Mouse (Mus musculus) forebrain, embryonic 13.5 days (tissue): ENCODE data around the gene Hist2h4. TPM values are rescaled to one million over a fixed set of nuclear protein-coding genes. Genes with fewer than 3 reads are reported as not detected.
"Not testable (repeated sequence)": the region's sequence is repeated elsewhere in the genome, so short reads cannot be mapped to it uniquely, and the experiment has no call there.

ENCODE experiments used
- ATAC-seq: fragments of 200-750 bp; cut with Nextera tagmentation; 2 replicates; pipeline ENCODE4 v1.8.0; 2017
- H3K27ac ChIP-seq: fragments of 300-500 bp; sonication (generic); 2 replicates; pipeline ENCODE4 v1.5.1; 2015; ENCODE audit warnings: inconsistent platforms, mild to moderate bottlenecking, moderate library complexity
- H3K27me3 ChIP-seq: fragments of 300-500 bp; sonication (generic); 2 replicates; pipeline ENCODE4 v1.6.1; 2015; ENCODE audit warnings: mild to moderate bottlenecking, inconsistent platforms
- H3K36me3 ChIP-seq: fragments of 300-500 bp; sonication (generic); 2 replicates; pipeline ENCODE4 v1.6.1; 2015; ENCODE audit warnings: mild to moderate bottlenecking, inconsistent platforms; ENCODE audit not compliant: poor library complexity, severe bottlenecking
- H3K4me1 ChIP-seq: fragments of 300-500 bp; sonication (generic); 2 replicates; pipeline ENCODE4 v1.6.1; 2015; ENCODE audit warnings: inconsistent platforms
- H3K4me2 ChIP-seq: fragments of 300-500 bp; sonication (generic); 2 replicates; pipeline ENCODE4 v1.6.1; 2015; ENCODE audit warnings: inconsistent platforms, mild to moderate bottlenecking, moderate library complexity
- H3K4me3 ChIP-seq: fragments of 300-500 bp; sonication (generic); 2 replicates; pipeline ENCODE4 v1.5.1; 2015; ENCODE audit warnings: mild to moderate bottlenecking, inconsistent platforms
- H3K9ac ChIP-seq: fragments of 300-500 bp; sonication (generic); 2 replicates; pipeline ENCODE4 v1.6.1; 2015; ENCODE audit warnings: mild to moderate bottlenecking, inconsistent platforms
- H3K9me3 ChIP-seq: fragments of 300-500 bp; sonication (generic); replicated peaks from 2 replicates; pipeline ENCODE4 v1.6.1; 2016; ENCODE audit warnings: inconsistent platforms
- WGBS: fragments of 180-500 bp; shearing (Covaris S2); methylation state at CpG from one replicate; pipeline ENCODE4 v1.1.7; 2015; 5-methylcytosine and 5-hydroxymethylcytosine counted together
- polyA plus RNA-seq: library from polyadenylated mRNA; unstranded; fragments of >200 nt; fragmentation: Nextera tagmentation; extraction: Ambion mirVana; gene quantifications from 2 replicates; pipeline ENCODE4 v1.2.1, GENCODE M21; 2015

Hist2h4 gene
- polyA plus RNA-seq, 1 experiment from 2014 or later = 24.3 TPM

GRCm38 (mm10) chr3:96240799-96241197 is 22.3 kb downstream of the Hist2h4 start:
- 72% methylated on average over 9 of the region's 9 CpGs for WGBS
- ATAC-seq = no peak
- peak overlapping the region; percentile 49 for H3K4me2 ChIP-seq
- H3K9ac ChIP-seq = peak overlapping the region; percentile 65
- H3K36me3 ChIP-seq = no peaks in the 10 kb centered on the region
- H3K27me3 ChIP-seq = no peaks in the 10 kb centered on the region
- no peaks in the 10 kb centered on the region for H3K9me3 ChIP-seq
- peak overlapping the region; percentile 81 for H3K27ac ChIP-seq
- H3K4me3 ChIP-seq = peak overlapping the region; percentile 20; the same call in 1 of the 2 replicates
- peaks cover 41% of the 10 kb centered on the region for H3K4me1 ChIP-seq

DNA sequence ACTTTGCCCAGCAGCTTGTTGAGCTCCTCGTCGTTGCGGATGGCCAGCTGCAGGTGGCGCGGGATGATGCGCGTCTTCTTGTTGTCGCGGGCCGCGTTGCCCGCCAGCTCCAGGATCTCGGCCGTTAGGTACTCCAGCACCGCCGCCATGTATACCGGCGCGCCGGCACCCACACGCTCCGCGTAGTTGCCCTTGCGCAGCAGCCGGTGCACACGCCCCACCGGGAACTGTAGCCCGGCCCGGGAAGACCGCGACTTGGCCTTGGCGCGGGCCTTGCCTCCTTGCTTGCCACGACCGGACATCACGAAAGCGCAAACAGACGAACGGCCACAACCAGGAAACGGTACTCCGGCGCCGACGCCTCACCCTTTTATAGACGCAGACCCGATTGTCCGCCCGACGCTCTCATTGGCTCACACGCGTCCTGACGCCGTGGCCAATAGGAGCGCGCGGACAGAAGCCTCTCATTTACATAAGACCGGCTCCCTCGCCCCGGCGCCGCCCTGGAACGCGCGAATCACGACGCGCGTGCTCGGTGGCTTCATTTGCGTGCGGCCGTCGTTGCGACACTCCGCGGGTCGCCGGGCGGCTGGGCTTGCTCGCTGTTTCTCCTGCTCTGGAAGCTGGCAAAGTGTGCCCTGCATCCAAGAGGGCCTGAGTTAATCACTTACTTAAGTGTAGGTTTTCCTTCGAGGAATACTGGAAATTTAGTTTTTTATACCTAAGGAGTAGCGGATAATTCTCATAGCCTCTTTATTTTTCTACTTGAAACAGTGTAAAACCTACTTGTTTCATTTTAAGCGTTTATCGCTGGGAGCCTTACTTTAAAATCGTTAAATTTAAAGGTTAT is 22.9 kb downstream of the Hist2h4 start, which contains the start of gene Hist2h2aa2:
Gene Hist2h2aa2 (minus strand): TSS at position 328 of the 850 bp plus-strand sequence.
- 3% methylated on average over 36 of the region's 85 CpGs for whole genome bisulfite sequencing
- Histone ChIP-seq H3K27ac (peak within 1 kb of the TSS; percentile 81), H3K4me3 (peak within 1 kb of the TSS; percentile 36), H3K9ac (peak within 1 kb of the TSS; percentile 65), H3K4me2 (peak within 1 kb of the TSS; percentile 51), H3K4me1 (peaks cover 41% of the 10 kb centered on the region)
- not testable (repeated sequence) for H3K36me3 ChIP-seq, H3K9me3 ChIP-seq, H3K27me3 ChIP-seq
- ATAC-seq = peak; percentile 87

GRCm38 (mm10) chr3:96238954-96239793 is 23.9 kb downstream of the Hist2h4 start, which contains the start of gene Hist2h3c2:
Hist2h3c2 (minus strand) TSS chr3:96239127.
- H3K36me3 ChIP-seq, H3K27me3 ChIP-seq, H3K9me3 ChIP-seq: not testable (repeated sequence)
- peak within 1 kb of the TSS; percentile 81 for H3K27ac ChIP-seq
- H3K9ac ChIP-seq = peak within 1 kb of the TSS; percentile 78
- peaks cover 33% of the 10 kb centered on the region for H3K4me1 ChIP-seq
- peak; percentile 90 for ATAC-seq
- peak within 1 kb of the TSS; percentile 48 for H3K4me3 ChIP-seq
- H3K4me2 ChIP-seq = peak within 1 kb of the TSS; percentile 64
- WGBS = 0% methylated on average over 9 of the region's 68 CpGs

DNA sequence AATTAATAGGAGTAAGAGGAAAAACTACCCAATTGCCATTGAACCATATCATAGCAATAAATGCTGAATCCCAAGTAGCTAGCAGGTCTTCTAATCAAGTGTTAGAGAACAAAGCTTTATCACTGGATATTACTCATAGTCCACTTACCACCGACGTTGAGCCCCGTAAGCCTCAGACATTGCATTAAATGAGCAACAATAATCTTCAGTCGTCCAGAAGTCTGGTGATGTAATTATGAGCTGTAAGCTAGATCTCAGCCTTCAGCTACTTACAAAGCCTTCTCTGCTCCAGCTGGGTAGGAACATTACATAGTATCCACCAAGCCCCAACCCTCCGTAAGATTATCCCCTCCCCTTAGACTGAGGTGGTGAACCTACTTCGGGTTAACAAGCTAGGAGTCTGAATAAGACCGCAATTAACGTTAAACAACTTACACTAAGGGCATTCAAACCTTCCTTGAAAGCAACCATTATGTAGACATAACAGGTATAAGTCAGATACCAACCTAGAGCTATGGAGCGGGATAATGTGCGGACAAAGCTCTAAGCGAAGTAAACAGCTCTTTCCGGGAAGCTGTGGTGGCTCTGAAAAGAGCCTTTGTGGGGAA is 25.1 kb downstream of the Hist2h4 start:
- Histone ChIP-seq H3K27me3 (no peaks in the 10 kb centered on the region), H3K27ac (peak overlapping the region; percentile 81), H3K4me2 (peak overlapping the region; percentile 64), H3K36me3 (no peaks in the 10 kb centered on the region), H3K9me3 (no peaks in the 10 kb centered on the region), H3K9ac (peak overlapping the region; percentile 78), H3K4me1 (peaks cover 27% of the 10 kb centered on the region), H3K4me3 (peak overlapping the region; percentile 48)
- ATAC-seq = no peak
- under 1% methylated on average over 12 of the region's 12 CpGs for WGBS

GRCm38 (mm10) chr3:96237335-96237903 is 25.7 kb downstream of the Hist2h4 start:
- H3K4me2 ChIP-seq = peak overlapping the region; percentile 64
- H3K4me1 ChIP-seq = peaks cover 27% of the 10 kb centered on the region
- no peaks in the 10 kb centered on the region for H3K36me3 ChIP-seq
- no peaks in the 10 kb centered on the region for H3K27me3 ChIP-seq
- peak overlapping the region; percentile 78 for H3K9ac ChIP-seq
- peak overlapping the region; percentile 48 for H3K4me3 ChIP-seq
- H3K27ac ChIP-seq = peak overlapping the region; percentile 81
- 21% methylated on average over 7 of the region's 7 CpGs for WGBS
- no peaks in the 10 kb centered on the region for H3K9me3 ChIP-seq
- ATAC-seq = no peak

GRCm38 (mm10) chr3:96236834-96237334 is 26.2 kb downstream of the Hist2h4 start:
- peak overlapping the region; percentile 78 for H3K9ac ChIP-seq
- no peaks in the 10 kb centered on the region for H3K9me3 ChIP-seq
- H3K27ac ChIP-seq = peak overlapping the region; percentile 81; the same call in 1 of the 2 replicates
- WGBS = 81% methylated on average over 4 of the region's 4 CpGs
- H3K4me3 ChIP-seq = peak overlapping the region; percentile 48
- no peaks in the 10 kb centered on the region for H3K36me3 ChIP-seq
- H3K4me2 ChIP-seq = peak overlapping the region; percentile 64
- H3K27me3 ChIP-seq = no peaks in the 10 kb centered on the region
- ATAC-seq = no peak
- H3K4me1 ChIP-seq = peaks cover 27% of the 10 kb centered on the region

DNA sequence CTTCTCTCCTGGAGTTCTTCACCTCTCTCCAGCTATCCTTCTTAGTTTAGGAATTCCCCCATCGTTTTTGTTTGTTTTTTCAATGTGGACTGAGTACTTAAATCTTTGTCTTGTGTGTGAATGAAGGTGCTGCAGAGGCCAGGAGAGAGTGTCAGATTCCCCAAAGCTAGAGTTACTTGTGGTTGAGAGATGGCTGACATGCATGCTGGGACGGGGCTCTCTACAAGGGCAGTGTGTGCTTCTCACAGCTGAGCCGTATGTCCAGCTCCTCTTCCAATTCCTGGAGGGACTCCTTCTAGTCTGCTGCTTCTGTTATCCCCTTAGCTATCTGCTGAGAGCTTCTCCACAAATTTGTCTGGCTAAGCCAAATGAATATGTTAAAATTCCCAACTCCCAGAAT is 27.3 kb downstream of the Hist2h4 start:
- Histone ChIP-seq H3K4me1 (peaks cover 22% of the 10 kb centered on the region), H3K4me2 (no peak overlapping the region), H3K27ac (no peak overlapping the region), H3K9me3 (no peaks in the 10 kb centered on the region), H3K27me3 (no peaks in the 10 kb centered on the region), H3K9ac (no peak overlapping the region), H3K4me3 (no peak overlapping the region), H3K36me3 (no peaks in the 10 kb centered on the region)
- WGBS = 73% methylated on average over 3 of the region's 3 CpGs
- no peak for ATAC-seq

GRCm38 (mm10) chr3:96234914-96235313 is 28.2 kb downstream of the Hist2h4 start:
- peaks cover 19% of the 10 kb centered on the region for H3K4me1 ChIP-seq
- H3K4me3 ChIP-seq = no peak overlapping the region
- no peak overlapping the region for H3K27ac ChIP-seq
- H3K36me3 ChIP-seq = no peaks in the 10 kb centered on the region
- no peak overlapping the region for H3K4me2 ChIP-seq
- H3K9ac ChIP-seq = no peak overlapping the region
- no peak for ATAC-seq
- WGBS = 85% methylated on average over 2 of the region's 2 CpGs
- H3K9me3 ChIP-seq = no peaks in the 10 kb centered on the region
- no peaks in the 10 kb centered on the region for H3K27me3 ChIP-seq

DNA sequence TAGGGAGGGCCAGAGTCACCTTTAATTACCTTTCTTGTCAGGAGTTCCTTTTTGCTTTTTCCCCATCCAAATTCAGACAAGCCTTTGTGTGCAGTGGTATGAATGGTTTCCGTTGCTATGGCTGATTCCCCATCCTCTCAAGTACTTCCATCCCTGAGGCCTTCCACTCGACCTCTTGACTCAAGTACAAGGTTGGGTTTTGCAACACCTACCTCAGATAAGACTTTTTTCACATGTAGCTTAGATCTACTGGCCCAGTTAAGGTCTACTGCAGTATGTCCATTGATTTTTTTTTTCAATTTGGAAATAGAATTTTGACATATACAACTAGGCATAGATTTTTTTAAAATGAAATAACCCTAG is 31.4 kb downstream of the Hist2h4 start:
- 62% methylated on average over 2 of the region's 2 CpGs for WGBS
- Histone ChIP-seq H3K9ac (no peak overlapping the region), H3K4me2 (no peak overlapping the region), H3K4me3 (no peak overlapping the region), H3K36me3 (no peaks in the 10 kb centered on the region), H3K27me3 (no peaks in the 10 kb centered on the region), H3K27ac (no peak overlapping the region), H3K9me3 (no peaks in the 10 kb centered on the region), H3K4me1 (peaks cover 4% of the 10 kb centered on the region)
- ATAC-seq = no peak

DNA sequence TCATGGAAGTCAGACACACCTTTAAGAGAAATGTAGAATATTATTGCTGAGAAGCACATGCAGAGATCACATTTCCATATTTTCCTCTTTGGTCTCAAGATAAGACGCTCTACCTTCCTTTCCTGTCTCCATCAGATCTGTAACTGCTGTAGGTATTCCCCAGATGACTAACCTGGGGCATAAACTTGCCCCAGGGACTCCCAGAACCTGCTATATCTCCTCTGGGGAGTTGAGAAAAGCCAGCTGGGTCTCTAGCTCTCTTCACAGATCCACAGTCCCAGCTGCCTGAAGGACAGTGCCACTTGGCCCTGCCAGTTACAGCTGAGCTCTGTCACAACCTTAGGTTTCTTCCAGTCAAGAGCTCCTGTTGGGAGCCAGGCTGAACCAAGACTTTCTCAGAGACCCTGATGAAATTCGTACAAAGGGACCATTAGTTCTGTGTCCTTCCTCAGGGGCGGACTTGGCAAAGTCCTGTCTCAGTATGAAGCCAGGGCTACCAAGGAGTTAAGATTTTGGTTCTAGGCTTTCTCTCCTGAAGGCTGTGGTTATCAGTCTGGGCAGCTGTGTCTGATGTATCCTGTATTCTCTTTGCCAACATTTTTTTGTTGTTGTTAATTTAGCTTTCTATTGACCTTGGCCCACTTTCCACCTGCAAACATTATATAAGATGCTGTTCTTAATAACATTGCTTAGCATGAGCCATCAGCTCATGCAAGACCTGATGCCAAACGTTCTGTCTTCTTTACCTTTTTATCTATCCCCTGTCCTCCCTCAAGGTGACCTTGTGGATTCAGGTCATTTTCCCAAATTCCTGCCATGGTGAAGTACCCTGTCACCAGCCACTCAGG is 32.0 kb downstream of the Hist2h4 start:
- 82% methylated on average over 4 of the region's 4 CpGs for WGBS
- no peaks in the 10 kb centered on the region for H3K27me3 ChIP-seq
- H3K27ac ChIP-seq = no peak overlapping the region
- no peak overlapping the region for H3K4me2 ChIP-seq
- H3K9ac ChIP-seq = no peak overlapping the region
- no peaks in the 10 kb centered on the region for H3K36me3 ChIP-seq
- no peaks in the 10 kb centered on the region for H3K9me3 ChIP-seq
- ATAC-seq = no peak
- H3K4me1 ChIP-seq = no peaks in the 10 kb centered on the region
- no peak overlapping the region for H3K4me3 ChIP-seq

GRCm38 (mm10) chr3:96230404-96230803 is 32.7 kb downstream of the Hist2h4 start:
- no peak for ATAC-seq
- no peaks in the 10 kb centered on the region for H3K9me3 ChIP-seq
- no peak overlapping the region for H3K9ac ChIP-seq
- no peak overlapping the region for H3K27ac ChIP-seq
- H3K4me1 ChIP-seq = peaks cover 6% of the 10 kb centered on the region
- 89% methylated on average over 2 of the region's 2 CpGs for WGBS
- no peak overlapping the region for H3K4me3 ChIP-seq
- no peaks in the 10 kb centered on the region for H3K27me3 ChIP-seq
- H3K4me2 ChIP-seq = no peak overlapping the region
- no peaks in the 10 kb centered on the region for H3K36me3 ChIP-seq
